Mouse (Mus musculus): ENCODE data around the gene Vmn1r163. TPM values are rescaled to one million over a fixed set of nuclear protein-coding genes. Genes with fewer than 3 reads are reported as not detected.
"Not testable (repeated sequence)": the region's sequence is repeated elsewhere in the genome, so short reads cannot be mapped to it uniquely, and the experiment has no call there.

Vmn1r163 gene
- not detected in 2 replicates for polyA plus RNA-seq (2014; fragmentation: Nextera tagmentation; extraction: Ambion mirVana)

DNA sequence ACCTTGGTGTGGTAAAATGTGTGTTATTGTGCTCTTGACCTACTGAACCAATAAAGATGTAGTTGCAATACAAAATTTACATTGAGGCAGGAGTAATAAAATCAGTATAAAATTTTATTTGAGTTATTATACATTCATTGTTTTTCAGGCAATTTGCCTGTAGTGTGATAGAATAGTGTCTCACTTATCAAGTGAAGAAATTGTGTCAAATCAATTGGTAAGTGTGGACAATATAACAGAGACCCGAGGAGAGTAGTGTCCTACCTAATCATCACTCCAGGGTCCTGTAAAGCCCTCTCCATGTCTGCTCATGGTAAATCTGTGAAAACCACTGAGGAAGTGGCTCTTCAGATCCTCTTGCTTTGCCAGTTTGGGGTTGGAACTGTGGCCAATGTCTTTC lies at the start of gene Vmn1r163:
TSS of gene Vmn1r163 (plus strand) at position 301 of the 400 bp plus-strand sequence.
- not testable (repeated sequence) for H3K36me3 ChIP-seq (ENCODE audit: control insufficient read depth, insufficient read depth, low read length); H3K4me2 ChIP-seq (ENCODE audit: low read depth, low read length, severe bottlenecking); H3K9me3 ChIP-seq (ENCODE audit: control insufficient read depth, low read length); H3K27ac ChIP-seq (ENCODE audit: low read depth, low read length); DNase-seq (ENCODE audit: low spot score); H3K27me3 ChIP-seq (ENCODE audit: control insufficient read depth, insufficient read depth, low read length); H3K4me3 ChIP-seq (ENCODE audit: low read depth, low read length); H3K9ac ChIP-seq (ENCODE audit: low read length); H3K4me1 ChIP-seq (replicated peaks; ENCODE audit: control insufficient read depth, insufficient read depth, low read length); ATAC-seq (replicated peaks; ENCODE audit: low FRiP score)
- WGBS = no CpG with 5 or more reads among the region's 1 CpGs

DNA sequence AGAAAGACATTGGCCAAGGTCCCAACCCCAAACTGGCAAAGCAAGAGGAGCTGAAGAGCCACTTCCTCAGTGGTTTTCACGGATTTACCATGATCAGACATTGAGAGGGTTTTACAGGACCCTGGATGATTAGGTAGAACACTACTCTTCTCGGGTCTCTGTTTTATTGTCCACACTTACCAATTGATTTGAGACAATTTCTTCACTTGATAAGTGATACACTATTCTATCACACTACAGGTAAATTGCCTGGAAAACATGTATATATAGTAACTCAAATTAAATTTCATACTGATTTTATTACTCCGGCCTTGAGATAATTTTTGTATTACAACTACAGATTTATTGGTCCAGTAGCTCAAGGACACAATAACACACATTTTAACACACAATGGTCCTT lies 35.5 kb upstream of the Vmn1r163 start, which contains the start of gene Gm4216:
TSS of gene Gm4216 (minus strand) at position 101 of the 400 bp plus-strand sequence.
- DNase-seq (ENCODE audit: low spot score); ATAC-seq (replicated peaks; ENCODE audit: low FRiP score); H3K4me2 ChIP-seq (ENCODE audit: low read depth, low read length, severe bottlenecking); H3K4me3 ChIP-seq (ENCODE audit: low read depth, low read length); H3K9ac ChIP-seq (ENCODE audit: low read length); H3K27ac ChIP-seq (ENCODE audit: low read depth, low read length); H3K4me1 ChIP-seq (replicated peaks; ENCODE audit: control insufficient read depth, insufficient read depth, low read length); H3K27me3 ChIP-seq (ENCODE audit: control insufficient read depth, insufficient read depth, low read length); H3K36me3 ChIP-seq (ENCODE audit: control insufficient read depth, insufficient read depth, low read length); H3K9me3 ChIP-seq (ENCODE audit: control insufficient read depth, low read length): not testable (repeated sequence)
- no CpG with 5 or more reads among the region's 3 CpGs for WGBS

DNA sequence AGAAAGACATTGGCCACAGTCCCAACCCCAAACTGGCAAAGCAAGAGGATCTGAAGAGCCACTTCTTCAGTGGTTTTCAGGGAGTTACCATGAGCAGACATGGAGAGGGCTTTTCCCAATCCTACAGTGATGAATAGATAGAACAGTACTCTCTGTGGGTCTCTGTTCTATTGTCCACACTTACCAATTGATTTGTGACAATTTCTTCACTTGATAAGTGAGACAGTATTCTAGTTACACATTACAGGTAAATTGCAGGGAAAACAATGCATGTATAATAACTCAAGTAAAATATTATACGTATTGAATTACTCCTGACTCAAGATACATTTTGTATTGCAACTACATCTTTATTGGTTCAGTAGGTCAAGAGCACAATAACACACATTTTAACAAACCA lies 12.0 kb downstream of the Vmn1r163 start, which contains the start of gene Gm8720:
TSS of gene Gm8720 (minus strand) at position 101 of the 400 bp plus-strand sequence.
- ATAC-seq (replicated peaks; ENCODE audit: low FRiP score); H3K4me2 ChIP-seq (ENCODE audit: low read depth, low read length, severe bottlenecking); H3K4me3 ChIP-seq (ENCODE audit: low read depth, low read length); H3K9ac ChIP-seq (ENCODE audit: low read length); H3K36me3 ChIP-seq (ENCODE audit: control insufficient read depth, insufficient read depth, low read length); H3K27ac ChIP-seq (ENCODE audit: low read depth, low read length); DNase-seq (ENCODE audit: low spot score); H3K9me3 ChIP-seq (ENCODE audit: control insufficient read depth, low read length); H3K27me3 ChIP-seq (ENCODE audit: control insufficient read depth, insufficient read depth, low read length); H3K4me1 ChIP-seq (replicated peaks; ENCODE audit: control insufficient read depth, insufficient read depth, low read length): not testable (repeated sequence)
- no CpG with 5 or more reads among the region's 1 CpGs for WGBS

Other genes with a start within 250 kb of the Vmn1r163 start
- gene Vmn1r159, start 211.9 kb upstream of the Vmn1r163 start, polyA plus RNA-seq (2014; fragmentation: Nextera tagmentation; extraction: Ambion mirVana) = not detected in 2 replicates
- gene Vmn1r160, start 184.3 kb upstream of the Vmn1r163 start, polyA plus RNA-seq (2014; fragmentation: Nextera tagmentation; extraction: Ambion mirVana) = not detected in 2 replicates
- not detected in 2 replicates for gene Gm4214, start 70.9 kb upstream of the Vmn1r163 start, polyA plus RNA-seq (2014; fragmentation: Nextera tagmentation; extraction: Ambion mirVana)
- gene Gm4216, start 35.6 kb upstream of the Vmn1r163 start, polyA plus RNA-seq (2014; fragmentation: Nextera tagmentation; extraction: Ambion mirVana) = not detected in 2 replicates
- not detected in 2 replicates for gene Gm8720, start 11.9 kb downstream of the Vmn1r163 start, polyA plus RNA-seq (2014; fragmentation: Nextera tagmentation; extraction: Ambion mirVana)
- not detected in 2 replicates for gene Gm10662, start 88.9 kb downstream of the Vmn1r163 start, polyA plus RNA-seq (2014; fragmentation: Nextera tagmentation; extraction: Ambion mirVana)
- gene Vmn1r165, start 161.8 kb downstream of the Vmn1r163 start, polyA plus RNA-seq (2014; fragmentation: Nextera tagmentation; extraction: Ambion mirVana) = not detected in 2 replicates
- gene Vmn1r166, start 196.1 kb downstream of the Vmn1r163 start, polyA plus RNA-seq (2014; fragmentation: Nextera tagmentation; extraction: Ambion mirVana) = not detected in 2 replicates
- gene Gm6902, start 223.4 kb downstream of the Vmn1r163 start, polyA plus RNA-seq (2014; fragmentation: Nextera tagmentation; extraction: Ambion mirVana) = not detected in 2 replicates
- not detected in 2 replicates for gene Nlrp4e, start 245.7 kb downstream of the Vmn1r163 start, polyA plus RNA-seq (2014; fragmentation: Nextera tagmentation; extraction: Ambion mirVana)

Measured in forebrain, embryonic 11.5 days (tissue).